Mouse (Mus musculus) cerebellum, adult 9-11 months (tissue): Measurements from ENCODE around the gene Nxnl2.
A peak's percentile ranks its signal among the peaks of the same experiment; 100 is the strongest.
"Not testable (repeated sequence)": the region's sequence is repeated elsewhere in the genome, so short reads cannot be mapped to it uniquely, and the experiment has no call there.

Source experiments
- DNase-seq: peaks from one replicate; pipeline ENCODE4 v3.0.0; 2022

The Nxnl2 gene

GRCm38 (mm10) chr13:51182236-51182635 is 11.4 kb downstream of the Nxnl2 start:
- no peak for DNase-seq

DNA sequence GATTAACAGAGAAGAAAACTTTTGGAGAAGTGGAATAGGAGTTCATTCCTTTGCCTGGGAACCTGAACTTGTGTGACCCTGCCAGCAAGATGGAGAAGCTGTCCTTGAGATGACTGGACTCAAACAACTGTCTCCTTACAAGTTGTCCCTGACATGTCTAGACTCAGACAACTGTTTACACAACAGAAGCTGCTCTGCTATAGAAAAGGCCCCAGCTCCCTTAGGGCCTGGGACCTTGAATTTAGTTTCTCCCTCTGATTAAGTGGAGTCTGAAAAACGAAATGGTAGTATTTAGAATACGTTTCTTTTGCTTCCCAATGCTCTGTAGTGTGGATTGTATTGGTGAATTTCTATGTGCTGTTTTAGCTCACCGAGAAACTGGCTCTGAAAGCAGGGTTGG is 14.1 kb downstream of the Nxnl2 start:
- no peak for DNase-seq

DNA sequence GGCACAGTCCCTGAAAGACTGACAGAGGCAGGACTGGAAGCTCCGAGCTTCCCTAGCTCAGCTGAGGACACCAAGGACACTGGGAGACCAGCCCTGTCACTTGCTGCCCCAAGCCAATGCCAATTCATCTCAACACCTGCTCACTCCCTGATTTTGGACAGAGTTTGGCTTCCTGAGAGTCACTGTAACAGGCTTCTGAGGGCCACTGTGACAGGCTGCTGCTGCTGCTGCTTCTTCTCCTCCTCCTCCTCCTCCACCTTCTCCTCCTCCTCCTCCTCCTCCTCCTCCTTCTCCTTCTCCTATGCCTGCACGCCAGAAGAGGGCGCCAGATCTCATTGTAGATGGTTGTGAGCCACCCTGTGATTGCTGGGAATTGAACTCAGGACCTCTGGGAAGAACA is 19.5 kb downstream of the Nxnl2 start:
- no peak for DNase-seq

DNA sequence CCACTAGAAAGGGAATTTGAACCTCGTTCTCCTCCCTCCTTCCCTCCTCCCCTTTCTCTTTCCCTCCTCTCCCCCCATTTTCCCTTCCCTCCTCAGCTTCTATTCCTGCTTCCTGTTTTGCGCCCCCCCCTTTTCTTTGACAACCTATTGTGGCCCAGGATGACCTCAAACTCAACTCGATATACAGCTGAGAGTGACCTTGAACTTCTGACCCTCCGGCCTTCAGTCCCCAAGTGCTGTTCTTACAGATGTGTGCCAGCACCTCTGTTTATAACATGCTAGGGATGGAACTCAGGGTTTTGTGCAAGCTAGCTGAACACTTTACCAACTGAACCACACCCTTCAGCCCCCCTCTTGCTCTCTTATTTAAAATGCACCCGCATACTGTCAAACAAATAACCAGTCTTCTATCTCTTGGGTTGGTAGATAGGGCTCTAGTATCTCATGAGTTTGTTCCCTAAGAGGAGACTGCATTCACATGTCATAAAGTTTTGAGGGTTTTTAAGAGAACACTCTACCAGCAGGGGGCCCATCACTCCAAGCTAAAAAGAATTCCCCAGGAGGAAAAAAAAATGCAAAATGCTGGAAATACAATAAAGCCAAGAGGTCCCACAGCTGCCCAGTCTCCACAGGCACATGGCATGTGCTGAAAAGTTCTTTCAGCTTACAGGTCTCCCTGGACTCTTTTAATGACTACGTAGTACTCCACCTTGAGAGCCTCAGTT is 20.8 kb downstream of the Nxnl2 start:
- DNase-seq: no peak

GRCm38 (mm10) chr13:51193893-51194292 is 23.1 kb downstream of the Nxnl2 start:
- DNase-seq: no peak

- DNase-seq: no peak
Measured at GRCm38 (mm10) chr13:51197699-51198098, 26.9 kb downstream of the Nxnl2 start.

GRCm38 (mm10) chr13:51198186-51198585 is 27.4 kb downstream of the Nxnl2 start:
- DNase-seq: no peak

DNA sequence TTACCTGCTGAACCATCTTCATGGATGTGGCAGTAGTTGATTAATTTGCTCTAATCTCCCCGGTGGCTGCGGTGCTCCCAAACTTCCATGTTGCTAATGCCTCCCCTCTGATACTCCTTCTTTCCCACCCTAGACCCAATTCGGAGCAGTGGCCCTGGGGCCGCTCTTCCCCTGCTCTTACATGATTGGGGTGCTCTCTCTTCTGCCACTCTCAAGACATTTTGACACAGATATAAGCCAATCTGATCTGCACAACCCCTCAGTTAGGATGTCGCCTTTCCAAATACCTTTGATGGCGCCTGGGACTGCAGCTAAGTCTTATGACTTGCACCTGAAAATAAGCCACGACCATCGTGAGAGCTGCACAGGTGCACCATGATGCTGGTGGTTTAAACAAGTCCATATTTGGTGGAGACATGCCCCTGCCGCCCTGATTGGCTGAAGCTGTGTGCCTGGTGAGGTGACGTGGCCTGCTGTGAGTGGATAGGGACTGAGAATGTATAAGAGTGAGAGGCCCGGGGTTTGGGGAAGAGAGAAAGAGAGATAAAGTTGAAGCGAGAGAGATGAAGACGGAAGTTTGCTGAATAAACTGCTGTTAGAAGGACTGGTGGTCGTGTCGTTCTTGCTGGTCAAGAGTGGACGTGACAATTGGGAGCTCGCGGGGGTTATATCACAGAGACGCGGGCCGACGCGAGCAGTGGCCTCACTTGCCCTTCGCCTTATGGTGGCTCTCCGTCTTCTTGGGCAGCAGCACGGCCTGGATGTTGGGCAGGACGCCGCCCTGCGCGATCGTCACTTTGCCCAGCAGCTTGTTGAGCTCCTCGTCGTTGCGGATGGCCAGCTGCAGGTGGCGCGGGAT is 31.4 kb downstream of the Nxnl2 start:
- DNase-seq: not testable (repeated sequence)

GRCm38 (mm10) chr13:51202844-51203173 is 32.0 kb downstream of the Nxnl2 start:
- peak; percentile 68 for DNase-seq

- no peak for DNase-seq
Measured at GRCm38 (mm10) chr13:51203467-51203866, 32.6 kb downstream of the Nxnl2 start.

GRCm38 (mm10) chr13:51204081-51204480 is 33.3 kb downstream of the Nxnl2 start:
- DNase-seq: not testable (repeated sequence)

GRCm38 (mm10) chr13:51207965-51208364 is 37.1 kb downstream of the Nxnl2 start:
- DNase-seq: no peak

DNA sequence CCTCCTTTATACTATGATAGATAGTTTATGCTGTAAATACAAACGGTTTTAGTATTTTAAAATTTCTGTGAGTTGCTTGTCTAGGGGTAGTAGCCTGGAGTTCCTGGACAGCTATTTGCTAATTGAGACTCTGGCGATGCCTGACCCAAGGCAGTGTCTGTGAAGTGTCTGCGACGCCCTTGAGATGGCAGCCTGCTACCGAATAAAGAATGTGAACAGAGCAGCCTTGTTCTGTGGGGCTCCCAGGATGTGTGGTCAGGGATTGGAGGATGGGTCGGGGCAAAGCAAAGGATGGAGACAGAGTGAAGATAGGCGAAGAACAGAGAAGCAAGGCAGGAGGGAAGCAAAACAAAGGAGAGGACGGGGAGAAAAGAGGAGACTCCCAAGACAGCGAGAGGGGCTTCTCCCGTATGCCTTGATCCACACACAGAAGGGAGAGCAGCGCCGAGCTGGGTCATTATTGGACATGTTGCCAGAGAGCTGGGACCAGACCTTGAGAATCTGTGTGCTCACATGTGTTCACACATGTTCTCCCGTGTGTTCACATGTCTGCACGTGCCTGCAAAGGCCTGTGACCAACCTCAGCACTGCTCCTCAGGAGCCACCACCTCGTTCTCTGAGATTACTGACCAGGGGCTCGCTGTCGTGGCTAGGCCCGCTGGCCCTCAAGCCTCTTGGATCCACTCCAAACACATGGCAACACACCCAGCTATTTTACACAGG is 37.7 kb downstream of the Nxnl2 start:
- no peak for DNase-seq

DNA sequence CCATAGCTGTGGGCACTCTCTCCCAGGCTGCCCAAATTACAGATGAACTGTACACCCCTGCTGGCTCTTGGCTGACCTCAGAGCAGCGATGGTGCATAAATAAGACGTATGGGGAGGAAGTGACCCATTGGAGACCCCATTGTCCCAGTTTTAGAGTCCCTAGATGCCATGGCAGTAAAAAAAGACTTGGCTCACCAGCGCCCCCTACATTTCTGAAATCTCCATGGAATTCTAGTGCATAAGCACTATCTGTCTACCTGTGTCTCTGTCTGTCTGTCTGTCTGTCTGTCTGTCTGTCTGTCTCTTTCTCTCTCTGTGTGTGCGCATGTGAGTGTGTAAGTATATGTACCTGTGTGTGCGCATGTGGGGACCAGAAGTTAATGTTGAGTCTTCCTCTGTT is 39.8 kb downstream of the Nxnl2 start:
- no peak for DNase-seq

DNA sequence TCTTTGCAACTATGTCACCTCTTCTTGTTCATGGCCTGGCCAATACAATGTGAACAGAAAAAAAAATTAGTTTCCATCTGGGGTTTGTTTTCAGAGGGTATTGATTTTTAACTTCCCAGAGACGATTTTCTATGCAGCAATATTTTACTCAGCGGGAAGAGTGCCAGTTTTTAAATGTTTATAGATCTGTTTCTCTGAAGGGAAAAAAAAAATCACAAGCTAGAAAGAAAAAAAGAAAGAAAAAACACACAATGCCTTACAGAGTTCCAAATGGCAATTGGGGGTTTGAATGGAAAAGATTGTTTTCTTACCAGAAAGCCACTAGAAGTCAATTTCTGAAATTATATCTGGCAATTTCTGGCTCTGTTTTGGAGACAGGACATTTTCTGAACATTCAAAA is 43.9 kb downstream of the Nxnl2 start:
- DNase-seq: no peak

DNA sequence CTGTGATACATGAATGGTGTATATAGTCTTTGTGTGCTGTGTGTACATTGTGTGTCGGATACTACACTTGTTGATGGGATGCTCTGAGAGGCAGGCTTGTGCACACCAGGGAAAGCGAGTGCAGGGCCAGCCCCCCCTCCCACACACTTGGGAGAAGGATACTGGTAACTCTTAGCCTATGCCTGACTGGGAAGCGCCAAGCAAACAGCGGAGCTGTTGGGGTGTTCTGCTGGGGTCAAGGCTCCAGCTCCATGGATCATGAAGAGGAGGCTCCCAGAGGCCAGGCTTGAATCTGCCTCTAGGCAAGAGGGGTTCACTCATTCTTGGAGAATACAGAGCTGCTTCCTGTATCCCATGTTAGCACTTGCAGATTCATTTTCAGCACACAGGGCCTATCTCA is 50.1 kb downstream of the Nxnl2 start:
- no peak for DNase-seq

DNA sequence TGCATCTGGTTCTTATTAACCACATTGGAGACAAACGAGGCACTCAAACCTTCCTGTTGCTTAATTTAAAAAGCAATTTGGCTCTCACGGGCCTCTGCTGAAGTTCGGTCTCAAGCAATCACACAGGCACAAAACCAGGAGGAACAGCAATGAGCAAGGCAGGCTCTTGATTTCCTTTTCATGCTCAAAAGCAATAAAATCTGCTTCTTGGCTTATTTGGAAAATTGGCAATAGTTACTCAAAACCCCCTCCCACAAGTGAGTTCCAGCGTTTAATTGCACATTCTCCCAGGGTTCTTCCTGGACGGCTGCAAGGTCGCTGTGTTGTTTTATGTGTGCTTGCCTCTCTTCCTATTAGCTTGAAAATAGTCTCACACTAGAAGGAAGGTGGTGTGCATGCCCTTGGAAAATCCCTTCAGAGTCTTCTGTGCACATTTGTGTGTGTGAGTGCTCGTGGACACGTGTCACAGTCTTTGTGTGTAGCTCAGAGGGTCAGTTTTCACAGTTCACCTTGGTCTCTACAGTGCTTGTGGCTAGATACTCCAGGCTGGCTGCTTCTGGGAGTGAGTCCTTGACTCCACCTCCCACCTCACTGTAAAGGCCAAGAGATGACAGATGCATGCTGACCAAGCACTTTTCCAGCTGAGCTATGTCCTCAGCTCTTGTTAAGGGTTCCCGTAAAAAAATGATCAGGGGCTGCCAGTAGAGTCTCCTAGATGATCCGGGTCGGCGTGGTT is 50.8 kb downstream of the Nxnl2 start:
- no peak for DNase-seq
